Mouse (Mus musculus) adrenal gland, postnatal 4 days (tissue): ENCODE data around the gene Cnp. TPM values are rescaled to one million over a fixed set of nuclear protein-coding genes. Genes with fewer than 3 reads are reported as not detected.
A peak's percentile ranks its signal among the peaks of the same experiment; 100 is the strongest.
"Not testable (repeated sequence)": the region's sequence is repeated elsewhere in the genome, so short reads cannot be mapped to it uniquely, and the experiment has no call there.

Experiments used
- DNase-seq, 2 experiments: peaks; one replicate each; pipeline ENCODE4 v3.0.0; 2021 to 2022; ENCODE audit warnings: low spot score in 2 of 2, mixed read lengths in 2 of 2
- long read RNA-seq, 2 experiments: library from polyadenylated mRNA; stranded (forward); transcript quantifications; one replicate each; pipeline ENCODE4 v2.0.0; 2021
- total RNA-seq, 2 experiments: library from RNA; stranded (reverse); gene quantifications; 2 replicates each; pipeline ENCODE4 v1.2.3; 2021

The Cnp gene
- total RNA-seq, result 10 to 100 TPM; 49.5 to 51.3 TPM
- long read RNA-seq, experiment 1, transcript Cnp-201 (4 exons, 2,357 nt), result major isoform, 143 of 156 reads
- long read RNA-seq, experiment 1, partial matches to known transcripts, result 3 of 156 reads
- long read RNA-seq, experiment 1, other reads (novel, unspliced or antisense), result 8 of 156 reads
- long read RNA-seq, experiment 2, transcript Cnp-204 (3 exons, 2,904 nt), result minor isoform, 14 of 280 reads
- long read RNA-seq, experiment 2, transcript Cnp-201 (4 exons, 2,357 nt), result major isoform, 251 of 280 reads
- long read RNA-seq, experiment 2, partial matches to known transcripts, result 9 of 280 reads
- long read RNA-seq, experiment 2, other reads (novel, unspliced or antisense), result 6 of 280 reads

- peak; percentile 55 to 70 for DNase-seq
Measured at GRCm38 (mm10) chr11:100574708-100575483, at the start of gene Cnp. Gene Cnp (plus strand): TSS chr11:100574904.

GRCm38 (mm10) chr11:100524987-100525630, 49.6 kb upstream of the Cnp start:
- no peak for DNase-seq

GRCm38 (mm10) chr11:100526052-100526816, 48.5 kb upstream of the Cnp start:
- no peak for DNase-seq

GRCm38 (mm10) chr11:100527066-100527457, 47.6 kb upstream of the Cnp start:
- no peak for DNase-seq

- peak; percentile 89 to 98 for DNase-seq
Measured at GRCm38 (mm10) chr11:100527458-100528374, 47.0 kb upstream of the Cnp start, which contains the start of gene Acly. Gene Acly (minus strand): TSS chr11:100528000.

- no peak for DNase-seq
Measured at GRCm38 (mm10) chr11:100528375-100529165, 46.1 kb upstream of the Cnp start.

GRCm38 (mm10) chr11:100533871-100534270, 40.8 kb upstream of the Cnp start:
- no peak for DNase-seq

GRCm38 (mm10) chr11:100534411-100534810, 40.3 kb upstream of the Cnp start:
- DNase-seq, result not testable (repeated sequence)

GRCm38 (mm10) chr11:100534821-100535220, 39.9 kb upstream of the Cnp start:
- not testable (repeated sequence) for DNase-seq

- DNase-seq, result no peak
Measured at GRCm38 (mm10) chr11:100535996-100536395, 38.7 kb upstream of the Cnp start.

GRCm38 (mm10) chr11:100536466-100536865, 38.2 kb upstream of the Cnp start:
- no peak for DNase-seq

- DNase-seq, result no peak
Measured at GRCm38 (mm10) chr11:100540966-100541365, 33.7 kb upstream of the Cnp start.

- no peak for DNase-seq
Measured at GRCm38 (mm10) chr11:100541577-100541976, 33.1 kb upstream of the Cnp start.

- DNase-seq, result peak; percentile 66 to 84
Measured at GRCm38 (mm10) chr11:100544832-100545745, 29.6 kb upstream of the Cnp start, which contains the start of gene Ttc25. Gene Ttc25 (plus strand): TSS chr11:100545607.

- no peak for DNase-seq
Measured at GRCm38 (mm10) chr11:100545746-100546085, 29.0 kb upstream of the Cnp start.

GRCm38 (mm10) chr11:100546955-100547354, 27.7 kb upstream of the Cnp start:
- DNase-seq, result no peak

GRCm38 (mm10) chr11:100548141-100548540, 26.6 kb upstream of the Cnp start:
- no peak for DNase-seq

GRCm38 (mm10) chr11:100549466-100549865, 25.2 kb upstream of the Cnp start:
- no peak for DNase-seq
